Mouse (Mus musculus) testis, adult 2 months (tissue): ENCODE results near the gene Cse1l.

Source experiments
- CTCF ChIP-seq: fragments of 200-500 bp; IDR thresholded peaks from 2 replicates; pipeline ENCODE4 v1.5.1; 2012; ENCODE audit warnings: low read depth, mild to moderate bottlenecking, inconsistent platforms, low read length, moderate library complexity; ENCODE audit not compliant: control insufficient read depth, insufficient read depth, insufficient replicate concordance
- POLR2A ChIP-seq: fragments of 200-500 bp; IDR thresholded peaks from 2 replicates; pipeline ENCODE4 v1.6.1; 2012; ENCODE audit warnings: low read depth, mild to moderate bottlenecking, inconsistent platforms, low read length, moderate library complexity; ENCODE audit not compliant: control insufficient read depth

- TF ChIP-seq CTCF (no peak), POLR2A (no peak)
These were observed 4.9 kb upstream of the Cse1l start for GRCm38 (mm10) chr2:166900792-166901505.
